Mouse (Mus musculus) G1E (cell line): ENCODE results near the gene Dnah1. TPM values are rescaled to one million over a fixed set of nuclear protein-coding genes. Genes with fewer than 3 reads are reported as not detected.

Experiments used
- ATAC-seq: 2 replicates; pipeline ENCODE4 v1.8.0; 2016; ENCODE audit warnings: mild to moderate bottlenecking; ENCODE audit not compliant: insufficient number of reproducible peaks, poor library complexity, low FRiP score, severe bottlenecking; ENCODE audit errors: extremely low read depth
- DNase-seq: peaks from one replicate; pipeline ENCODE4 v3.0.0; 2012; ENCODE audit warnings: low spot score
- H3K27me3 ChIP-seq: 2 replicates; pipeline ENCODE4 v1.6.1; 2012; ENCODE audit warnings: mild to moderate bottlenecking, low read length, inconsistent platforms; ENCODE audit not compliant: insufficient read depth
- H3K36me3 ChIP-seq: replicated peaks from 2 replicates; pipeline ENCODE3; 2012; ENCODE audit warnings: mild to moderate bottlenecking, inconsistent platforms
- H3K4me1 ChIP-seq: 2 replicates; pipeline ENCODE4 v1.6.1; 2012; ENCODE audit warnings: low read depth, low read length, inconsistent platforms, mixed read lengths; ENCODE audit not compliant: insufficient read depth
- H3K4me3 ChIP-seq: 2 replicates; pipeline ENCODE4 v1.5.1; 2012; ENCODE audit warnings: low read depth, mild to moderate bottlenecking, inconsistent platforms, low read length, moderate library complexity, mixed read lengths
- H3K9me3 ChIP-seq: replicated peaks from 2 replicates; pipeline ENCODE4 v1.6.1; 2012; ENCODE audit warnings: inconsistent platforms
- CTCF ChIP-seq: IDR thresholded peaks from 2 replicates; pipeline ENCODE4 v1.5.1; 2012; ENCODE audit warnings: low read depth, low read length, inconsistent platforms, mixed read lengths
- GATA1 ChIP-seq: IDR thresholded peaks from 2 replicates; pipeline ENCODE4 v1.6.1; 2012; ENCODE audit warnings: borderline replicate concordance, low read length, inconsistent platforms, mixed read lengths
- GATA2 ChIP-seq: IDR thresholded peaks from 2 replicates; pipeline ENCODE4 v1.6.1; 2012; ENCODE audit warnings: low read depth, low read length, inconsistent platforms, borderline replicate concordance
- POLR2AphosphoS5 ChIP-seq: IDR thresholded peaks from 2 replicates; pipeline ENCODE4 v1.6.1; 2012; ENCODE audit warnings: low read depth, low read length, inconsistent platforms; ENCODE audit not compliant: insufficient replicate concordance
- TAL1 ChIP-seq: conservative IDR thresholded peaks from 2 replicates; pipeline ENCODE4 v1.6.1; 2012; ENCODE audit warnings: low read depth, low read length, inconsistent platforms, mixed read lengths
- polyA plus RNA-seq: library from polyadenylated mRNA; stranded (reverse); fragments of >175 nt; gene quantifications from 2 replicates; pipeline ENCODE4 v1.2.3, GENCODE M21; 2012
- total RNA-seq, 2 experiments: library from RNA; stranded (forward) in 1 of 2; stranded (reverse) in 1 of 2; fragments of 200-1000 nt in 1 of 2; fragments of >200 nt in 1 of 2; fragmentation: Nextera tagmentation in 1 of 2; gene quantifications; 2 replicates each; pipeline ENCODE4 v1.2.3; 2014 to 2017

The Dnah1 gene
- total and polyA plus RNA-seq, 3 experiments: under 0.01 TPM; not detected in 2

GRCm38 (mm10) chr14:31211854-31212253 lies 111.8 kb downstream of the Dnah1 start:
- Histone ChIP-seq H3K36me3 (no peaks in the 10 kb centered on the region), H3K27me3 (peaks cover 70% of the 10 kb centered on the region), H3K4me1 (peaks cover 20% of the 10 kb centered on the region), H3K4me3 (no peak overlapping the region), H3K9me3 (no peaks in the 10 kb centered on the region)
- no peak for TF ChIP-seq GATA2
- TF ChIP-seq TAL1: no peak
- no peak for TF ChIP-seq CTCF
- TF ChIP-seq POLR2AphosphoS5: no peak
- TF ChIP-seq GATA1: no peak
- DNase-seq: no peak
- no peak for ATAC-seq

Other genes with a start within 250 kb of the Dnah1 start
- 32.1 and 36.7 TPM in 2 replicates for gene Smim4, start 194.9 kb downstream of the Dnah1 start, total RNA-seq (2014; fragmentation: Nextera tagmentation)
- 167 and 173 TPM in 2 replicates for gene Smim4, start 194.9 kb downstream of the Dnah1 start, total RNA-seq (2017)
- gene Smim4, start 194.9 kb downstream of the Dnah1 start, polyA plus RNA-seq: 71.4 and 93.4 TPM in 2 replicates
- gene Nt5dc2, start 192.8 kb downstream of the Dnah1 start, total RNA-seq (2014; fragmentation: Nextera tagmentation): 213 and 233 TPM in 2 replicates
- 136 and 175 TPM in 2 replicates for gene Nt5dc2, start 192.8 kb downstream of the Dnah1 start, total RNA-seq (2017)
- gene Nt5dc2, start 192.8 kb downstream of the Dnah1 start, polyA plus RNA-seq: 381 and 572 TPM in 2 replicates
- not detected in 2 replicates for gene Stab1, start 155.3 kb downstream of the Dnah1 start, total RNA-seq (2014; fragmentation: Nextera tagmentation)
- gene Stab1, start 155.3 kb downstream of the Dnah1 start, total RNA-seq (2017): 0.44 and 0.52 TPM in 2 replicates
- gene Stab1, start 155.3 kb downstream of the Dnah1 start, polyA plus RNA-seq: not detected in 2 replicates
- gene Tnnc1, start 115.6 kb downstream of the Dnah1 start, total RNA-seq (2014; fragmentation: Nextera tagmentation): 3.3 TPM in 1 of 2 replicates, not detected in the other
- 1.1 TPM in 1 of 2 replicates, not detected in the other for gene Tnnc1, start 115.6 kb downstream of the Dnah1 start, total RNA-seq (2017)
- gene Tnnc1, start 115.6 kb downstream of the Dnah1 start, polyA plus RNA-seq: 0.08 TPM in 1 of 2 replicates, not detected in the other
- 287 and 312 TPM in 2 replicates for gene Nisch, start 107.0 kb downstream of the Dnah1 start, total RNA-seq (2014; fragmentation: Nextera tagmentation)
- 83.8 and 87.1 TPM in 2 replicates for gene Nisch, start 107.0 kb downstream of the Dnah1 start, total RNA-seq (2017)
- 173 and 201 TPM in 2 replicates for gene Nisch, start 107.0 kb downstream of the Dnah1 start, polyA plus RNA-seq
- gene Sema3g, start 106.0 kb downstream of the Dnah1 start, total RNA-seq (2014; fragmentation: Nextera tagmentation): not detected in 2 replicates
- gene Sema3g, start 106.0 kb downstream of the Dnah1 start, total RNA-seq (2017): 0.11 TPM in 1 of 2 replicates, not detected in the other
- not detected in 2 replicates for gene Sema3g, start 106.0 kb downstream of the Dnah1 start, polyA plus RNA-seq
- gene Phf7, start 72.6 kb downstream of the Dnah1 start, total RNA-seq (2014; fragmentation: Nextera tagmentation): 11.7 and 13.2 TPM in 2 replicates
- gene Phf7, start 72.6 kb downstream of the Dnah1 start, total RNA-seq (2017): 5.8 and 6.5 TPM in 2 replicates
- 1.7 and 1.9 TPM in 2 replicates for gene Phf7, start 72.6 kb downstream of the Dnah1 start, polyA plus RNA-seq
- gene Bap1, start 72.4 kb downstream of the Dnah1 start, total RNA-seq (2014; fragmentation: Nextera tagmentation): 26.4 and 47.0 TPM in 2 replicates
- gene Bap1, start 72.4 kb downstream of the Dnah1 start, total RNA-seq (2017): 42.5 and 45.9 TPM in 2 replicates
- 65.7 and 66.3 TPM in 2 replicates for gene Bap1, start 72.4 kb downstream of the Dnah1 start, polyA plus RNA-seq
- 46.9 and 72.7 TPM in 2 replicates for gene Capn7, start 12.7 kb upstream of the Dnah1 start, total RNA-seq (2014; fragmentation: Nextera tagmentation)
- 62.5 and 66.6 TPM in 2 replicates for gene Capn7, start 12.7 kb upstream of the Dnah1 start, total RNA-seq (2017)
- 6.2 and 6.6 TPM in 2 replicates for gene Capn7, start 12.7 kb upstream of the Dnah1 start, polyA plus RNA-seq
- gene Sh3bp5, start 112.2 kb upstream of the Dnah1 start, total RNA-seq (2014; fragmentation: Nextera tagmentation): not detected in 2 replicates
- 0.23 and 0.33 TPM in 2 replicates for gene Sh3bp5, start 112.2 kb upstream of the Dnah1 start, total RNA-seq (2017)
- gene Sh3bp5, start 112.2 kb upstream of the Dnah1 start, polyA plus RNA-seq: 0.22 and 0.37 TPM in 2 replicates
- gene Eaf1, start 170.5 kb upstream of the Dnah1 start, total RNA-seq (2014; fragmentation: Nextera tagmentation): 32.8 and 44.3 TPM in 2 replicates
- 42.3 and 49.0 TPM in 2 replicates for gene Eaf1, start 170.5 kb upstream of the Dnah1 start, total RNA-seq (2017)
- gene Eaf1, start 170.5 kb upstream of the Dnah1 start, polyA plus RNA-seq: 182 and 228 TPM in 2 replicates
- gene Mettl6, start 171.1 kb upstream of the Dnah1 start, total RNA-seq (2014; fragmentation: Nextera tagmentation): 47.3 and 57.2 TPM in 2 replicates
- gene Mettl6, start 171.1 kb upstream of the Dnah1 start, total RNA-seq (2017): 76.5 and 77.9 TPM in 2 replicates
- 2.3 and 3.1 TPM in 2 replicates for gene Mettl6, start 171.1 kb upstream of the Dnah1 start, polyA plus RNA-seq